Mouse (Mus musculus) 416B (cell line): ENCODE measurements around the gene 1700023F06Rik.
A peak's percentile ranks its signal among the peaks of the same experiment; 100 is the strongest.

Source experiments
- DNase-seq: peaks from one replicate; pipeline ENCODE4 v3.0.0; 2011; ENCODE audit warnings: low read depth

1700023F06Rik gene

DNA sequence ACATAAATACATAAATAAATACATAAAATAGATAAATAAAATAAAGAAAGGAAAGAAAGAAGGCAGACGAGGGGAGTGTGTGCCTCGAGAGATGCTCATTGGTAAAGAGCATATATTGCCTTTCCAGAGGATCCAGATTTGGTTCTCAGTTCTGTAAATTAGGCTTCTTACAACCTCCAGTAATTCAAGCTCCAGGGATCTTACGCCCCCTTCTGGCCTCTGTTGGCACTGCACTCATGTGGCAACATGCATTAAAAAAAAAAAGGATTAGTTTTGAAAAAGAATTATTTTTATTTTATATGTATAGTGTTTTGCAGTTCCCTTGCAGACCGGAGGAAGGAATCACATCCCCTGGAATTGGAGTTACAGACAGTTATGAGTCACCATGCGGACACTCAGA lies 46.2 kb downstream of the 1700023F06Rik start:
- DNase-seq = peak; percentile 79

DNA sequence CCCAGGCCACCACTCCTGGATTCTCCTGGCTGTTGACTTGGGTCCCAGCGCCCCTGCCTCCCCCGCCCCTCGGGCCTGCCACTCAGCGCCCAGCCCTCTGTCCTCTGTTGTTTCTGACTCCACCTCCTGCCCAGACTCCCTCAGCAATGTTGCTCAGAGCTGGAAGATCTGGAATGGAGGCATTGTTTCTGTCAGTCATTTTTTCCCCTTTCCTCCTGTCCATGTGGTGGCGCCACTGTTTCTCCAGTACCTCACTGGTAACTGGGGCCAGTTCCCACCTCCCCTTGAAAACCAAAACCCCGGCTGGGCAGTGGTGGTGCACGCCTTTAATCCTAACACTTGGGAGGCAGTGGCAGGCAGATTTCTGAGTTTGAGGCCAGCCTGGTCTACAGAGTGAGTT lies 46.9 kb downstream of the 1700023F06Rik start:
- peak; percentile 54 for DNase-seq

DNA sequence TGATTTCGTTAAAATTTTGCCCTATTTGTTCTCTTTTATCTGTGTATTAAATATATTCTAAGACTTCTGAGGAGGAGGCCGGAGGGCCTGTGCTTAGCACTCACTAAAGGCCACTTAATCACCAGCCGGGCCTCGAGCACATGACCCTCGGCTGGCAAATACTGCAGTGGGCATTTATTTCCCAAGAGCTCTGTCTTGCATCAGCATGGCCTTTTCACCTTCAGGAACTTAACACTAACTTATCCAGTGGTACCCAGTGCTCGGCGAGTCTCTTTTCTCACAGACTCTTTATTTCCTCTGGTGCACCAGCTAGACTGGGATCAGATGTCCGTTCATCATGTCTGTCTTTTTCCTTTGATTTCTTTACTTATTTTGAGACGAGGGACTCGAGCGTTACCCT lies 47.6 kb downstream of the 1700023F06Rik start:
- no peak for DNase-seq

DNA sequence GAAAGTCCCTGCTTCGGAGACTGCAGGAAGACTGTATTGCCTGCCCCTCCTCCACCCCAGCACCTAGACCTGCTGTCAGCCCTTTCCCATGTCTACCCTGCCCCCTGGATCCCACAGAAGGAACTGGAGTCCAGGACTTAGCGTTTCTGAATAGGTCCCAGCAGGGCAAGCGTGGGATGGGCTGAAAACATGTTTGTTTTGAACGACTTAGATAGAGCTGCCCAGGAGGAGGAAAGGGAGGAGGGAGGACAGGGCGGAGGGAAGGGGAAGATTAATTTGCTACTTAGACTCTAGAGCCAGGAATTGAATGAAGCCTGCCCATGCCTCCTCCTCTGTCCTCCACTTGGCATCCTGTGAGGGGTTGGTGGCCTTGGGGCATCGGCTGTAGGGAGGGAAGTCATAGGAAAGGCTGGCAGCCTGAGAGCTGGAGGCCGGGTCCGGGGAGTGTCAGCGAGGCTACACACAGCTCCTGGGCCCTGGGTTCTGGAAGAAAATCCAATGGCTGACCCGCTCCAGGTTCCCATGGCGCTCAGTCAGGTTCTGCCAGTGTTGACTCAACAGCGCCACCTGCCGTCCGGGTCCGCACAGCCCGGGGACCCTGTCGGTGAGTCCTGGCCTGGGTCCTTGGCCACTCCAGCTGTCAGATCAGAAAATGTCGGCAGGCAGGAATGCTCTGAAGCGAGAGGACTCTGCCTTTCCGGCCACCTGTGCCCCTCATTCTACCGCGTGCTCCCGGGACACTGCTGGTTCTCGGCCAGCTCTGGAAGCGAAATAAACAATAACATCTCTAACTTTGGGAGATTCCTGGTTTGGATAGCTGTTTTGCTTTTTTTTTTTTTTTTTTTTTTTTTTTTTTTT lies 49.5 kb downstream of the 1700023F06Rik start:
- peak; percentile 93 for DNase-seq

DNA sequence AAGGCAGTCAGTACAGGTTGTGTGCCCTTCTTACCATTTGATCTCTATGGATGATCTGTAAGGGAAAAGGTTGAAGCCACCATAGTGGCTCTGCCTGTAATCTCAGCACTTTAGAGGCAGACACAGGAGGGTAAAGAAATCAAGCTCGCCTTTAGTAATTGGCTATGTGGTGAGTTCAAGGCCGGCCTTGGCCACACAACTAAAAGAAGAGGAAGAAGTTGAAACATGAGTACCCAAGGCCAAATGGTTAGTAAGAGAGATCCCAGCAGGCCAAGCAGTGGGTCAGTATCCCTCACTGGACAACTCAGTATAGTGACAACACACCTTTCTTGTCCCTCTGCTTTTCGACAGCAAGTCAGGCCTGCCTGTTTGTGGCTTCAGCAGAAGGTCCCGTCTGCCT lies 58.6 kb downstream of the 1700023F06Rik start:
- no peak for DNase-seq
